Mouse (Mus musculus): Measurements from ENCODE around the gene Hist1h3f.

GRCm38 (mm10) chr13:23526312-23526711, 17.5 kb upstream of the Hist1h3f start:
- no peak for TF ChIP-seq CTCF (conservative IDR thresholded peaks at IDR 0.05; ENCODE audit: insufficient read depth, insufficient read length, low read depth, low read length)
- no peak for TF ChIP-seq POLR2A (IDR thresholded peaks at IDR 0.05; ENCODE audit: low read depth, low read length)
